Mouse (Mus musculus) lung, postnatal 0 days (tissue): ENCODE results near the gene Atg4b.

Experiments used
- CTCF ChIP-seq: IDR thresholded peaks from 2 replicates; pipeline ENCODE4 v1.5.1; 2016; ENCODE audit warnings: antibody characterized with exemption, mild to moderate bottlenecking
- EP300 ChIP-seq: IDR thresholded peaks from 2 replicates; pipeline ENCODE4 v1.6.1; 2016; ENCODE audit warnings: antibody characterized with exemption, mild to moderate bottlenecking, control low read depth

- TF ChIP-seq CTCF = no peak
- TF ChIP-seq EP300 = no peak
These were observed 83.4 kb downstream of the Atg4b start for GRCm38 (mm10) chr1:93834671-93835150.
